Mouse (Mus musculus) forebrain, embryonic 10.5 days (tissue): ENCODE measurements around the gene Tmem97. TPM values are rescaled to one million over a fixed set of nuclear protein-coding genes. Genes with fewer than 3 reads are reported as not detected.
"Not testable (repeated sequence)": the region's sequence is repeated elsewhere in the genome, so short reads cannot be mapped to it uniquely, and the experiment has no call there.

ENCODE experiments used
- DNase-seq: peaks from one replicate; pipeline ENCODE4 v3.0.0-alpha.2; 2017; ENCODE audit warnings: low spot score; ENCODE audit errors: extremely low spot score
- H3K27ac ChIP-seq: fragments of 300-500 bp; sonication (generic); 2 replicates; pipeline ENCODE4 v1.5.1; 2016; ENCODE audit warnings: mild to moderate bottlenecking
- H3K27me3 ChIP-seq: fragments of 300-500 bp; sonication (generic); 2 replicates; pipeline ENCODE4 v1.6.1; 2016; ENCODE audit warnings: mild to moderate bottlenecking; ENCODE audit not compliant: poor library complexity, severe bottlenecking
- H3K36me3 ChIP-seq: fragments of 300-500 bp; sonication (generic); replicated peaks from 2 replicates; pipeline ENCODE4 v1.6.1; 2016; ENCODE audit warnings: mild to moderate bottlenecking, moderate library complexity
- H3K4me1 ChIP-seq: fragments of 300-500 bp; sonication (generic); 2 replicates; pipeline ENCODE4 v1.6.1; 2016
- H3K4me3 ChIP-seq: fragments of 300-500 bp; sonication (generic); 2 replicates; pipeline ENCODE4 v1.5.1; 2016; ENCODE audit warnings: mild to moderate bottlenecking, moderate library complexity
- H3K9me3 ChIP-seq: fragments of 300-500 bp; sonication (generic); 2 replicates; pipeline ENCODE4 v1.6.1; 2016; ENCODE audit warnings: mild to moderate bottlenecking, moderate library complexity
- WGBS: fragments of 180-500 bp; shearing (Covaris S2); methylation state at CpG from one replicate; pipeline ENCODE4 v1.1.7; 2016; 5-methylcytosine and 5-hydroxymethylcytosine counted together
- polyA plus RNA-seq: library from polyadenylated mRNA; unstranded; fragments of >200 nt; fragmentation: Nextera tagmentation; extraction: Ambion mirVana; gene quantifications from 2 replicates; pipeline ENCODE4 v1.2.1, GENCODE M21; 2016

The Tmem97 gene
- polyA plus RNA-seq, 1 experiment from 2014 or later: 106 TPM

DNA sequence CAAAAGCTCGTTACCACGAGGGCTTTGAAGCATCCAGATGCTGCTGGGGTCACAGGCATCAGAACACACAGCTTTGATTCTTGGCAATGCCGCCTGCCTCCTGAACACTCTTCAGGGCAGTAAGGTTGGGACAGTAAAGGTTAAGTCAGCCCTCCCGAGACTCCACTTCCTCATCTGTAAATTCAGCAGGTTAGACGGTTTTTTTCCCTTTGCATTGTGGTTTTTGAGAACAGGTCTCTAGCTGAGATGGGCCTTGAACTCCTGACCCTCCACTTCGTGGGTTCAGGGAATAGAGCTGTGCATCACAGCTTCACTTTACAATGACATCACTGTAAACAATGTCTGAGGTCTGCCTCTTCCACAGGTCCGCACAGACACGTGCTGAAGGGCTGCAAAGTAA is 5.4 kb downstream of the Tmem97 start:
- WGBS: 80% methylated on average over 8 of the region's 8 CpGs
- H3K4me1 ChIP-seq: peaks cover 32% of the 10 kb centered on the region
- H3K9me3 ChIP-seq: no peaks in the 10 kb centered on the region
- H3K27me3 ChIP-seq: no peaks in the 10 kb centered on the region
- H3K36me3 ChIP-seq: peaks cover 66% of the 10 kb centered on the region
- no peak overlapping the region for H3K27ac ChIP-seq
- DNase-seq: no peak
- no peak overlapping the region for H3K4me3 ChIP-seq

DNA sequence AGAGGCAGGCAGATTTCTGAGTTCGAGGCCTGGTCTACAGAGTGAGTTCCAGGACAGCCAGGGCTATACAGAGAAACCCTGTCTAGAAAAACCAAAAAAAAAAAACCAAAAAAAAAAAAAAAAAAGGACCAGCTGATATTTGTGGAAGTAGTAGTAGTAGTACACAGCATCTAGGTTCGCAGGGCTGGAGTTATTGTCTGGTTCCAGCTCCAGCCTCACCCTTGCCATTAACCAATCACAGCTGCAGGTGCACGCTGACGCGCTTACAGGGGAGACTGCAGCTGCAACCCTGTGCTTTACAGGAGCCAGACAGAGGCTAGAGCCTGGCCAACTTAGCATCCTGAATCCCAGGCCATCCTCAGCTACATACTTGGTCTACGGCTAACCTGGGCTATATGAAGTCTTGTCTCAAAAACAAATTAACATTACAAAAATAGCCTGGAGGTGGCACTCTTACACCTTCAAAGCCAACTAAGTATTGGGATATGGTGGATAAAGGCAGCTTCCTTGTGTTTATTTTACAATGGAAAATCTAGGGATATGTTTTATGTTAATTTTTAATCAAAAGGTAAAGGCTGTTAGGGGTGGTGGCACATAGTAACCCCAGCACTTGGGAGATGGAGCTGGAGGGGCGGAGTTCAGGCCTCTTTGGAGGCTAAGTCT is 6.0 kb downstream of the Tmem97 start:
- Histone ChIP-seq H3K27ac (no peak overlapping the region), H3K27me3 (no peaks in the 10 kb centered on the region), H3K9me3 (no peaks in the 10 kb centered on the region), H3K36me3 (peaks cover 72% of the 10 kb centered on the region), H3K4me3 (no peak overlapping the region), H3K4me1 (peaks cover 28% of the 10 kb centered on the region)
- no peak for DNase-seq
- 94% methylated on average over 7 of the region's 7 CpGs for WGBS

DNA sequence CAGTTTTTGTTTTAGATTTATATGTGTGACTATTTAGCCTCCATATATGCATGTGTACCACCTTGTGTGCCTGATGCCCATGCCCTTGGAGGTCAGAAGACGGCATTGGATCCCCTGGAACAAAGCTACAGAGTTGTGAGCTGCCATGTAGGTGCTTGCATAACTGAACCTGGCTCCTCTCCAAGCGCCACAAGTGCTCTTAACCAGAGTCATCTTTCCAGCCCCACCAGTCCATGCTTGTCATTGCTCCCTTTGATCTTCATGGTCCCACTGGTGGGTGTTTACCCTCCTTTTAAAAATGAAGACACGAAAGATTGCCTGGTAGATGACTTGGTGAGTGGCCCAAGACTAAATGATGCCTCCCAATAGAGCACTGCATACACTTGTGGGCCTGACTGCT is 10.2 kb downstream of the Tmem97 start:
- Histone ChIP-seq H3K27me3 (no peaks in the 10 kb centered on the region), H3K36me3 (peaks cover 70% of the 10 kb centered on the region), H3K27ac (no peak overlapping the region), H3K9me3 (no peaks in the 10 kb centered on the region), H3K4me3 (no peak overlapping the region), H3K4me1 (peaks cover 20% of the 10 kb centered on the region)
- 87% methylated on average over 3 of the region's 3 CpGs for WGBS
- no peak for DNase-seq

DNA sequence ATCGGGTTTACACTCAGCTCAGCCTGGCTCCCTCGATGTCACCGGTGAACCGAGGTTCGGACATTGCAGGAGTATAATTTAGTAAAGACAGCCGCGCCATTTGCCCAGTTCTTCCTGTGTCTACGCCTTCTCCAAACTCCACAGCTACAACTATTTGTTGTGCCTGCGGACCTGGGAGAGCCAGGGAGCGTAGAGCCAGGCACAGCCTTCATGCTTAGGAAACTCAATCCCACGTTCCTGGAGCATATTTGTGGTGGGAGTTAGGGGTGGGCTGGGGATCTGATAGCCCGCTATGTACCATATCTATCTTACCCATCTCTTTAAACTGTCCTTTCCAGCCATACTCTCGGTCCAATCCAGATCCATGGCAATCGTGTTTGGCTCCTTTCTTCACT is 13.9 kb downstream of the Tmem97 start:
- H3K36me3 ChIP-seq: peaks cover 53% of the 10 kb centered on the region
- peaks cover 27% of the 10 kb centered on the region for H3K4me1 ChIP-seq
- peak overlapping the region; percentile 93 for H3K27ac ChIP-seq
- WGBS: 5% methylated on average over 14 of the region's 14 CpGs
- no peaks in the 10 kb centered on the region for H3K9me3 ChIP-seq
- no peak for DNase-seq
- H3K4me3 ChIP-seq: peak overlapping the region; percentile 89
- no peaks in the 10 kb centered on the region for H3K27me3 ChIP-seq

DNA sequence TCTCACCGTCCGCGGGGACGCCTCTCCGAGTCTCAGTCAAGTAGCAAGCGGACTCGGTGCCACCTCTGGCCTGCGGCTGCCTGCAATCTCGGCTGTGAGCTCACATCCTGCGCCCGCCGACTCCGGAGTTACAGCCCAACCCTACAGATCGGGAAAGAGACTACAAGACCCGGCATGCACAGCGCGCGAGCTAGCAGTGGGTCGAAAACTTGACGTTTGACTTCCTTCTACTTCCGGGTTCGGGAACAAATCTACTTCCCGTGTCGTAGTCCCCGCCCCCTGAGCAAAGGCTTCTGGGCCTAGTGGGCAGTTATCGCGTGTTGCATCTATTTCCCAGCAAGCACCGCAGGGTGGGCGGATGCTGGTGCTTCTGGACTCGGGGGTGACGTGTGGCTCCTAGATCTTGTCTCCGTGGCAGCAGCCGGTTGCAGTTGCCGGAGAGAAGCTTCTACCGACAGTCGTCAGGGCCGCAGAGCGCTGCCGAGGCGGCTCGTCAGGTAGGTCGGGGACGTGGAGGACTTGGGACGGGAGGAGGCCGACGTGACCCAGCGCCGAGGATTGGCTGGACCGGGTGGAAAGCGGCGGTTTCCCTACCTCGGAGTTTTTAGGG is 14.4 kb downstream of the Tmem97 start, which contains the start of the genes Tnfaip1 and Ift20:
TSS of gene Tnfaip1 (minus strand) at position 253 of the 610 bp plus-strand sequence.
TSS of gene Ift20 (plus strand) at position 282 of the 610 bp plus-strand sequence.
- H3K36me3 ChIP-seq: peaks cover 54% of the 10 kb centered on the region
- H3K9me3 ChIP-seq: no peaks in the 10 kb centered on the region
- peak; percentile 99 for DNase-seq
- no peaks in the 10 kb centered on the region for H3K27me3 ChIP-seq
- H3K27ac ChIP-seq: peak within 1 kb of the TSS; percentile 93
- under 1% methylated on average over 52 of the region's 52 CpGs for WGBS
- peaks cover 27% of the 10 kb centered on the region for H3K4me1 ChIP-seq
- peak within 1 kb of the TSS; percentile 89 for H3K4me3 ChIP-seq

DNA sequence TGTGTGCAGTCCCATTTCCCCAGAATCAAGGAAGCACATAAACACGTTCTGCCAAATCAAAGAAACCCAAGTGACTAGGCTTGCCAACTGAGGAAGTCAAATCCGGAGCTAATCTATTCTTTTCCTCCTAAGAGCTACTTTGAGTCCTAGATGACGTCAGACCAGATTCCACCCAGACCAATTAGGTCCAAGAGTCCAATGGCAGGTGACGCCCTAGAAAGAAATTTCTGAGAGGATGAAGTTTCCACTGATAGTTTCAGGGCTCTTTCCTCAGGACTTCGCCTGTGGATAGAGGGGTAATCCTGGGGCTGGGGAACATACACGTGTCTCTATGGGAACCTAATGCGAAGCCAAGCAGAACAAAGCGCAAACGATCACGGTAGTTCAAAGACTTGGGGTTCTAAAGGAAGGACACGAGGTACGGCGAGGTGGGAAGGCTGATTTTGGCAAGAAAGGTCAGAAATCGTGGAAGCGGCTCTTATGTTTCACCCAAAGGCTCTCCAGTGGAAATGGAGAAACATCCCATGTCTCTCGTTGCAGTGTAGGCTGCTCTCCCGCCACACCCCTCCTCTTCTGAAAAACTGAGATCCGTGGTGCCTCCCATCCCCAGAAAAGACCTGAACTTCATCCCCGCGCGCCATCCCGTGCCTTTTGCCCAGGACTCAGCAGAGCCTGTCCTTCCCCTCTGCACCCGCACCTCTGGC is 15.0 kb downstream of the Tmem97 start:
- Histone ChIP-seq H3K9me3 (no peaks in the 10 kb centered on the region), H3K4me1 (peaks cover 27% of the 10 kb centered on the region), H3K36me3 (peaks cover 54% of the 10 kb centered on the region), H3K27ac (peak overlapping the region; percentile 93), H3K4me3 (peak overlapping the region; percentile 89), H3K27me3 (no peaks in the 10 kb centered on the region)
- DNase-seq: peak; percentile 37
- WGBS: under 1% methylated on average over 23 of the region's 23 CpGs

DNA sequence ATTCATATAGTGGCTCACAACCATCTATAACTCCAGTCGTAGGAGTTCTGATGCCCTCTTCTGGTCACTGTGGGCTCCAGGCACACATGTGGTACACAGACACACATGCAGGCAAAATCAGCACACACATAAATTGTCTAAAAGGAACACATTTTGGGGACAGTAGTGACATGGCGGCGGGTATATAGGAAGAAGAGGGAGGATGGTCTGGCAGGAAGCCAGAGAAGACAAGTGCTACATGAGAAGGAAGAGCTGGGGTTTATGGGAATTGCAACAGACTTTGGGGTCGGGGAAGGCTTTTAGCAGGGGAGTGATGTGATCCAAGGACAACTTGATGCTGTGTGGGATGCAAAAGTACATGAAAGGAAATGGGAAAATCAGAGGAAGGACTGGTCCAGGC is 16.1 kb downstream of the Tmem97 start:
- no peaks in the 10 kb centered on the region for H3K9me3 ChIP-seq
- H3K4me3 ChIP-seq: peak overlapping the region; percentile 89
- H3K4me1 ChIP-seq: peaks cover 27% of the 10 kb centered on the region
- H3K27me3 ChIP-seq: no peaks in the 10 kb centered on the region
- no peak for DNase-seq
- H3K27ac ChIP-seq: no peak overlapping the region
- WGBS: 96% methylated on average over 4 of the region's 4 CpGs
- H3K36me3 ChIP-seq: peaks cover 54% of the 10 kb centered on the region

DNA sequence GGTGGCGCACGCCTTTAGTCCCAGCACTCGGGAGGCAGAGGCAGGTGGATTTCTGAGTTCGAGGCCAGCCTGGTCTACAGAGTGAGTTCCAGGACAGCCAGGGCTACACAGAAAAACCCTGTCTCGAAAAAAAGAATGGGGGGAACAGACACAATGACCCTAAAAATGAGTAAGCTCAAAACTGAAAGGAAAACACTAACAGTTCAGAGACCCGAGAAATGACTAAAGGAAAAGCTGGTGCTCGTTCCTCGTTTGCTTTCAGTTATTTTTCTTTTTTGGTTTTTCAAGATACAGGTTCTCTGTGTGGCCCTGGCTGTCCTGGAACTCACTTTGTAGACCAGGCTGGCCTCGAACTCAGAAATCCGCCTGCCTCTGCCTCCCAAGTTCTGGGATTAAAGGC is 19.1 kb downstream of the Tmem97 start:
- not testable (repeated sequence) for H3K4me3 ChIP-seq, H3K9me3 ChIP-seq, DNase-seq, H3K27me3 ChIP-seq, H3K27ac ChIP-seq
- Histone ChIP-seq H3K36me3 (peaks cover 72% of the 10 kb centered on the region), H3K4me1 (peaks cover 12% of the 10 kb centered on the region)
- WGBS: 92% methylated on average over 10 of the region's 10 CpGs

DNA sequence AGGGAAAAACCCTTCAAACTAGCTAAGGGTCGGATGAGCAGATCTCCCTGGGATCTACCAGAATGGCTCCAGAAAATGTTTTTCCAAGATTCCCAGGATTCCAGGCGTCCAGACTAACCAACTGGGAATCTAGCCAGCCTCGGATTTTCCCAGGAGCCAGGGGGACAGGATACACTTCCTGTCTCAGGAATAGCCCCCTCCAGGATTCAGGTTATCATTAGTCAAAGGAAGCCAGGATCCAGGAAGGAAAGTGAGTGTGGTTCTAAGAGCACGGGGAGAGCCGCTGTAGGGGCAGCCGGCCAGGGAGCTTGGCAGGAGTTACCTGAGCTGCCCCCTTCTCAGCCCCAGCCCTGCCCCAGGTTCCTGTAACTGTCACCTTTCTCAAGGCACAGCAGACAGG is 19.5 kb downstream of the Tmem97 start:
- Histone ChIP-seq H3K27ac (no peak overlapping the region), H3K36me3 (peaks cover 77% of the 10 kb centered on the region), H3K27me3 (no peaks in the 10 kb centered on the region), H3K4me3 (no peak overlapping the region), H3K9me3 (no peaks in the 10 kb centered on the region), H3K4me1 (peaks cover 12% of the 10 kb centered on the region)
- no peak for DNase-seq
- WGBS: 85% methylated on average over 6 of the region's 6 CpGs

DNA sequence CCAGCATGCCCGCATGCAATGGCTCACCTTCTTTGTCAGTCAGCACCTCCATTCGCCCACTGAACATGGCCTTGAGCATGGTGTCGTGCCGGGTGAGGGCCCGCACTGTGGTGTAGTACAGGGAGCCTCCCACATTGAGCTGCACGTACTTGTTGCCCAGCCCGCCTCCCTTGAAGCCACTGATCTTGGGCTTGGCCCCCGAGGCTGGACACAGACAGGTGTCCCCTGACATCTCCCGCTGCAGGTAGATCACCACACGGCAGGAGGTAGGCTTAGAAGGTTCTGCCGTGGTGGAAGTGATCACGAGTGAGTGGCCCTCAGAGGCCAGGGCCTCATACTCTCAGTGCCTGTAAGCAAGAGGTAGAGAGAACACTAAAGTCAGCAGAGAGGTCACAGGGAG is 20.6 kb downstream of the Tmem97 start:
- DNase-seq: no peak
- Histone ChIP-seq H3K27me3 (no peaks in the 10 kb centered on the region), H3K27ac (no peak overlapping the region), H3K9me3 (no peaks in the 10 kb centered on the region), H3K4me3 (no peak overlapping the region), H3K4me1 (peaks cover 8% of the 10 kb centered on the region), H3K36me3 (peaks cover 87% of the 10 kb centered on the region)
- 94% methylated on average over 12 of the region's 12 CpGs for WGBS

DNA sequence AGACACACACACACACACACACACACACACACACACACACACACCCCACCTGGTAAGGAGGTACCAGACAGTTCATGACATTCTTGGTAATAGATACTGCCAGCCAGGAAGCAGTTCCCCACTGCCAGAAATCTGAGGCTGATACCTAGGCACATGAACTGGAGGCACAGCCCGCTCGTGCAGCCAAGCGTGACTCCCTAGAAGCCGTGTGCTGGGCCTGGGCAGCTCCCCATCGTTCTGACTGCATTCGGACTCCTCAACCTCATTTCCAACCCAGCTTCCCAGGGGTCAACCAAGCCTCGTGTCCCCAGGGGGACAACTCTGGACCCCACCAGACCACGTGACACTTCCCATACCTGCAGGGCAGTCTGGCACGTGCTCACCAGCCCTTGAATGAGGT is 21.9 kb downstream of the Tmem97 start:
- WGBS: 87% methylated on average over 9 of the region's 9 CpGs
- no peaks in the 10 kb centered on the region for H3K4me1 ChIP-seq
- no peak for DNase-seq
- no peaks in the 10 kb centered on the region for H3K27me3 ChIP-seq
- H3K27ac ChIP-seq: no peak overlapping the region
- H3K4me3 ChIP-seq: no peak overlapping the region
- no peaks in the 10 kb centered on the region for H3K9me3 ChIP-seq
- H3K36me3 ChIP-seq: peaks cover 94% of the 10 kb centered on the region

DNA sequence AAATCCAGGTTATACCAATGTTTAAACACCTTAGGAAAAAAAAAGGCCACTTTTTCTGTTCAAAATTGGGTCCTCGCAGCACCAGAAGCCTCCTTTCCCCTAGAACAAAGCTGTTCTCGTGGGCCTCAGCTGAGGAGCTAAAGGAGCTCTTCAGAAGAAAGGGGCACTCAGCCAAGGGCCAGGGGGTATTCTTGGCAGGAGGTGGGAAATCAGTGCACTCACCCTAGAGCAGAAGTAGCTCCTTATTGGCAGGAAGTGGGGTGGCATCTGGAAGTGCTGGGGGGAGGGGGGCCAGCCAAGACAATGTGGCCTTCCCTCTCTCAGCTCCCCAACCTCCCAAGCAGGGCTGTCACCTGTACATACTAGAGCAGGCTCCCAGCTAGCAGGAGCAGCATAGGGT is 25.7 kb downstream of the Tmem97 start:
- WGBS: 85% methylated on average over 2 of the region's 2 CpGs

More for the DNA sequence above, 25.7 kb downstream of the Tmem97 start:
- no peak overlapping the region for H3K4me3 ChIP-seq
- peaks cover 100% of the 10 kb centered on the region for H3K36me3 ChIP-seq
- no peak overlapping the region for H3K27ac ChIP-seq
- H3K4me1 ChIP-seq: peaks cover 3% of the 10 kb centered on the region; the same call in 1 of the 2 replicates
- DNase-seq: no peak
- no peaks in the 10 kb centered on the region for H3K9me3 ChIP-seq
- H3K27me3 ChIP-seq: no peaks in the 10 kb centered on the region
